Mouse (Mus musculus) erythroblast, embryonic 14.5 days (primary cell): ENCODE data around the gene Hmox2.

Experiments used
- GATA1 ChIP-seq: IDR thresholded peaks from 2 replicates; pipeline ENCODE4 v1.6.1; 2012; ENCODE audit warnings: low read length, inconsistent platforms, mixed read lengths
- TAL1 ChIP-seq: IDR thresholded peaks from 3 replicates; pipeline ENCODE4 v1.6.1; 2012; ENCODE audit warnings: low read length, inconsistent platforms, mixed read lengths

DNA sequence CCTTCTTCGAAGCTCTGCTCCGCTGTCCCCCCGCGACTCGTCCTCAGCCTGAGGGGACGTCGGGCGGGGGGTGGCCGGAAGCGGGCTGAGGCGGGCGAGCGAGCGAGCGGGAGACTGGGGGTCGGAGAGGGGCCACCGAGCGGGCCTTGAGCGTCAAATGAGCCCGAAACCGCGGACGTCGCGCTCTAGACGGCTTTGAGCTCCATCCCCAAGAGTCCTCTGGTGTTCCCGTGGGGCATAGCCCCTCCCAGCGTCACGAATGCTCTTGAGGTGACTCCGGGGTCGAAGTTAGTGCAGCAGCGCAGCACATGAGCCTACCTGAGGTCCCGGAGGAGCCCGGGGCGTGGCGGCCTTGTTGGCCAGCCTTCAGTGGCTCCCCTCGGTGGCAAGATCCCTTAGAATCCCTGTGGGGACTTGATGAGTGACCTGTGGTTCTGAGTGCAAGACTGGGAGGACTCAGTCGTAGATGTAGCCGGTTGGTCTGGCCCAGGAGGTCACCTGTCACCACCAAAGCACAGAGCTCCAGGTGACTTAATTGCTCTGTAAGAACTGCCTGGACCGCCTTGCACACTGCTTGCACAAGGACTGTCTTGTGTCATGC, 467 bp downstream of the Hmox2 start:
- no peak for TF ChIP-seq GATA1
- TF ChIP-seq TAL1: no peak
